Mouse (Mus musculus) embryonic facial prominence, embryonic 13.5 days (tissue): Measurements from ENCODE around the gene Ehf. TPM values are rescaled to one million over a fixed set of nuclear protein-coding genes. Genes with fewer than 3 reads are reported as not detected.

Experiments used
- polyA plus RNA-seq: library from polyadenylated mRNA; unstranded; fragments of >200 nt; fragmentation: Nextera tagmentation; extraction: Ambion mirVana; gene quantifications from 2 replicates; pipeline ENCODE4 v1.2.1, GENCODE M21; 2015

Ehf gene
- polyA plus RNA-seq, 1 experiment from 2014 or later: 5.1 TPM

Other genes with a start within 250 kb of the Ehf start
- 37.4 and 38.7 TPM in 2 replicates for gene Pdhx, start 229.8 kb downstream of the Ehf start, polyA plus RNA-seq
- 89.8 and 92.3 TPM in 2 replicates for gene Apip, start 229.6 kb downstream of the Ehf start, polyA plus RNA-seq
- gene Elf5, start 108.4 kb upstream of the Ehf start, polyA plus RNA-seq: 1.7 and 1.9 TPM in 2 replicates
- 71.7 and 79.5 TPM in 2 replicates for gene Cat, start 181.9 kb upstream of the Ehf start, polyA plus RNA-seq